Mouse (Mus musculus) frontal cortex, adult (tissue): ENCODE data around the gene Setd4.

Experiments used
- ATAC-seq: cut with Nextera tagmentation; 2 replicates; pipeline ENCODE4 v1.9.2; 2017; ENCODE audit warnings: mild to moderate bottlenecking, moderate library complexity, mixed read lengths; ENCODE audit not compliant: low TSS enrichment

Gene Setd4

GRCm38 (mm10) chr16:93544931-93545330, 58.9 kb downstream of the Setd4 start:
- no peak for ATAC-seq

GRCm38 (mm10) chr16:93543704-93544103, 60.2 kb downstream of the Setd4 start:
- peak; percentile 87 for ATAC-seq

- ATAC-seq: no peak
Measured at GRCm38 (mm10) chr16:93539891-93540290, 64.0 kb downstream of the Setd4 start.

- ATAC-seq: no peak
Measured at GRCm38 (mm10) chr16:93535151-93535853, 68.6 kb downstream of the Setd4 start.
